Mouse (Mus musculus) G1E-ER4 (cell line): ENCODE measurements around the gene Ninl. TPM values are rescaled to one million over a fixed set of nuclear protein-coding genes. Genes with fewer than 3 reads are reported as not detected.

Experiments used
- GATA1 ChIP-seq: IDR thresholded peaks from one replicate; pipeline ENCODE4 v1.8.0; 2012; ENCODE audit warnings: low read length, inconsistent platforms
- polyA plus RNA-seq: library from polyadenylated mRNA; stranded (reverse); fragments of >175 nt; gene quantifications from 2 replicates; pipeline ENCODE4 v1.2.3, GENCODE M21; 2012

Gene Ninl
- polyA plus RNA-seq, 1 experiment = 9.6 TPM

DNA sequence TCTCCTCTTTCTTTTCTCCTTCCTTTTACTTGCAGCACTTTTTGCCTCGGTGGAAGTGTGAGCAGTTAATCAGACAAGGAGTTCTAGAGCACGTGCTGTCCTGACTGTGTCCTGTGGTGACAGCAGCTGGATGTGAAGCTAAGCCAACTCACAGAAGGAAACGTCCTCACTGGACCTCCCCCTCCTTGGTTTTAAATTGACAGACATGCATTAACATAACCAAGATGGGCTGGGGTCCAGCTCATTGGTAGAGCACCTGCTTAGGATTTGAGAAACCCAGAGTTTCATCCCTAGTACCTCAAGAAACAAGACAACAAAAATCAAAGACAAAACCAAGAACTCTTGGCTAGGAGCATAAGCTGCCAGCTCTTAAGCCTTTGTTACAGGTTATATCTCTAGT lies 108.4 kb downstream of the Ninl start:
- no peak for TF ChIP-seq GATA1

DNA sequence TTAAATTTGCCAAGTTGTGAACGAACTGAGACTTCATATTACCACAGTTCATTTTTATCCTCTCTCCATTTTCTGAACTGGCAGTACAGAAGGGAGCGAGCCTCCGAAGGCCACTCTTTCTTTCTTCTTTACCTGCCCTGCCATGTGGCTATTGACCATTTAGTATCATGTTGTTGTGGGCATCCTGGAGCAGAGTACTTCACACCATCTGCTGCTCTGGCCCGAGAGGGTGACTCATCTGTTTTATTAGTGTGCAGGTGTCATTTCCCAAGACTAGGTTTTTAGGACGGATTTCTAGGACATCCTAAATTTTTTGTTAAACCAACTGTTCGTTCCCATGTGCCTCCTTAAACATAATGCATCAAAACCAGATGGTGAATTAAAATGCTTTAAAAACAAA lies 110.0 kb downstream of the Ninl start:
- no peak for TF ChIP-seq GATA1

DNA sequence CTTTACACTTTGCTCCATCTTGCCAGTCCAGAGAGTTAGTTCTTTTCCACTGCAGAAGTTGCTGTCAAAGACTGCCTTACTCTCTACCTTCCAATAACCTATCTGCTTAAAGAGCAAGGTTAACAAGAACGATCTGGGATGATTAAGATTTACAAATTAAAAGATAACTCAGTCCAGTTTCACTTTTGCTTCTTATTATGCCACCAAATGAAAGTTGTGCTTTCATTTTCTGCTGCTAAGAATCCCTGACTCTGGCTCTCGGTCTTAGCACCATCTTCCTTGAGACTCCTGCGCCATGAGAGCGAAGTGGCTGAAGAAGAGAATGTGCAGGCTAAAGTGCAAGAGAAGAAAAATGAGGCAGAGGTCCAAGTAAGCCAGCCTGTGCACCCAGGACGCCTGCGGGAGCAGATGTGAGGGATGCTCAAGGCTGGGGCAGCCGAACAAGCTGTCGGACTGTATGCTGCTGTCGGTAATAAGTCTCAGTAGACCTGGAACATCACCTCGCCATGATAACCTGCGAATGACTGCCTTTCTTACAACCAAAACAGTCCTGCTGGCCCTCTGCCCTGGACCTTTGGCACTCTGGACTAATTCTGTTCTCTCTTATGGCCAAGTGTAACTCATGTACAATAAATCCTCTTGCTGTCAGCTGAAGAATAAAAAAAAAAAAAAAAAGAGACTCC lies 112.0 kb downstream of the Ninl start:
- no peak for TF ChIP-seq GATA1

DNA sequence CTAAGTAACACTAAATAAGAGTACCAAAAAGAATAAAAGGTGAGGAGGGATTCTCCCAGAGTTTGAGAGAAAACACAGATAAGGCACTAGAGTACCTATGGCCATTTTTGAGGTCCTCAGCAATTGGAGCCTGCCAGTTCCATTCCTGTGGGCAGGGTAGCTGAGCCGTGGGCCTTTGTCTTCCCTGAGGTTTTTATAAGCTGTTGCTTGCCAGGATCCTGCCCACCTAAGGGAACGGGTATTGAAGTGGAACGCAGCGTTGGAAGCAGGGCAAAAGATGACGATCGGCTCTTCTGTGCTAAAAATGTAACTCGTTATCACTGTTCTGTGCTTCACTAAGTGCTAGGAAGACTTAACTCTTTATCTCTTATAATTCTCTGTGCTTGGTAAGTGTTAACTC lies 115.7 kb downstream of the Ninl start:
- no peak for TF ChIP-seq GATA1

DNA sequence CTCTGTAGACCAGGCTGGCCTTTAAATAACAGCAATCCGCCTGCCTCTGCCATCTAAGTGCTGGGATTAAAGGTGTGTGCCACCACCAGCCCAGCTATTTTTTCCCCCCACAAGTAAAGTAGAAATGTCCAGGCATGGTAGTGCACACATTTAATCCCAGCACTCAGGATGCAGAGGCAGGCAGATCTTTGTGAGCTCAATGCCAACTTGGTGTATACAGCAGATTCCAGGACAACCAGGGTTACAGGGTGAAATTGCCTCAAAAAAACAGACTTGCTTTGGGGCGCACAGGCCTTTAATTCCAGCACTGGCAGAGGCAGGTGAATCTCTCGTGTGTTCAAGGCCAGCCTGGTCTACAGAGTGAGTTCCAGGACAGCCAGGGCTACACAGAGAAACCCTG lies 116.2 kb downstream of the Ninl start:
- no peak for TF ChIP-seq GATA1

DNA sequence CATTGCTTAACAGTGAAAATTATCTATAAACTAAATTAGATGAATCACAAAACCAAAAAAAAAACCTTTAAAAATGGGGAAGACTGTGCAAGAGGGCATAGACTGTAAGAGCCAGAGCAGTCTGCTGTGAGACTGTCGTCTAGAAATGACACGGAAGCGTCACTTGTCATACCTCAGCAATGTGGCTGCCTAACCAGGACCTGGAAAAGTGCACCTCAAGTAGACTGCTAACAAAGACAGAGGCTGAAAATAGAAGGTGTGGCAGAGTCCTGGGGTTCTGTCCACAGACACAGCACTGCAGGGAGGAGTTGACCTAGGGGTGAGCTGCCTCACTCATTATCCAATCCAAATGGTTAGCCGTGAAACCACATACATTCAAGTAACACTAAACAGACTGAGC lies 117.0 kb downstream of the Ninl start:
- TF ChIP-seq GATA1 = no peak

DNA sequence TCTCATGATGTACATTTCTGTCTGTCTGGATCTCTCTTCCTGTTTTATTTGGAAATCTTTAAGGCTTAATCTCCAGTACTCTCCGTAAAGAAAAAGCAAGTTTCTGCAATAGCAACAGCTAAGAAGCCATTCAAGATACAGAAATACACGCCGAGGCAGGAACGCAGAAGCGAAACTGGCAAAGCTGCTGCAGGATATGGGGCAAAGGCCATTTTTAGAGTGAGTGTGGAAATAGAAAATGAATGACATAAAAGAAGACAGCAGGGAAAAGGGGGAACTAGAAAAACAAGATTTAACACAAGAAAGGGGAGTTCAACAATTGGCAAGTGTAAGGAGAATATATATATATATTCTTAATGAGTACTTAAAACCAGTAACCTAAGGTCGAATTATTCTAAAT lies 117.5 kb downstream of the Ninl start:
- no peak for TF ChIP-seq GATA1

DNA sequence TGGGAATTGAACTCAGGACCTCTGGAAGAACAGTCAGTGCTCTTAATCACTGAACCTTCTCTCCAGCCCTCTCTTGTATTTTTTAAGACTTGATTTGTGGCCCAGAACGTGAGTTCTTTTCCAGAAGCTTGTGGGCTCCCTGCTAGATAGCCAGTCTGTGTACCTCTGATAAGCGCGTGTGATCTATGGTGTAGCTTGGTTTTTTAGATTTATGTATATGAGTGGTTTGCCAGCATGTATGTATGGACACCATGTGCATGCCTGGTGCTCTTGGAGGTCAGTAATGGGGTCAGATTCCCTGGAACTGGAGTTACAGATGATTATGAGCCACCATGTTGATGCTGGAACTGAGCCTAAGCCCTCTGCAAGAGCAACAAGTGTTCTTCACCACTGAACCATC lies 118.6 kb downstream of the Ninl start:
- no peak for TF ChIP-seq GATA1

DNA sequence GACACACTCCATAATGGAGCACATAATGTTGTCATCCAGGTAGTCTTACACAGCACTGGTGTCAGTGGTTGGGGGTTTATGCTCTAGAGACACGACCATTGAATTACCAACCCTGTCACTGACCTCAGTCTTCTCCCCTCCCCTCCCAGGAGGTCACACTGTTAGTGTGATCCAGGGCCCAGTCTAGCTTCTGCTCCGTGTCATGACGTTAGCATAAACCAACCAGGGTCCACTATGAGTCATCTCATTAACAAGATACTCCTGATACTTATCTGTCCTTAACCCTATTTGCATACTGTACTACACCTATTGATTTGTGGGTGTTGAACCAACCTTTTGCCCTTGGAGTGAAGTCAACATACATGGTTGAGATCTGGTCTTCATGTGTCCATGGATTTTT lies 120.5 kb downstream of the Ninl start:
- TF ChIP-seq GATA1 = no peak

DNA sequence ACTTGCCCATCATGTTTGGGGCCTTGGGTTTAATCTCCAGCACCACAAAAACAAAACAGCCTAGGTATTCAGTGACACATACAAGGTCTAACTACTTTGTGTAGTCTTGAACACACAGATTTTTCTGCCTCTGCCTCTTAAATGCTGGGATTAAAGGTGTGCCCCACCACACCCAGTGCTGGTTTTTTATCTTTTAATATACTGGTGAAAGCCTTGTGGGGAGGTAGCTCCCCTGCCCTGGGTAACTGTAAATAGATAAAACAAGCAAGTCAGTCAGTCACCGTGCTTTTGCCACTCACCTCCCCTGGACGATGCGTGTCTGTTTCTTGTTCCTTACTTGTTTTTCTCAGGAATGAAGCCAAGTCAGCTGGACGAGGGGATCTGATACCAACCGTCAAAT lies 123.4 kb downstream of the Ninl start:
- no peak for TF ChIP-seq GATA1

DNA sequence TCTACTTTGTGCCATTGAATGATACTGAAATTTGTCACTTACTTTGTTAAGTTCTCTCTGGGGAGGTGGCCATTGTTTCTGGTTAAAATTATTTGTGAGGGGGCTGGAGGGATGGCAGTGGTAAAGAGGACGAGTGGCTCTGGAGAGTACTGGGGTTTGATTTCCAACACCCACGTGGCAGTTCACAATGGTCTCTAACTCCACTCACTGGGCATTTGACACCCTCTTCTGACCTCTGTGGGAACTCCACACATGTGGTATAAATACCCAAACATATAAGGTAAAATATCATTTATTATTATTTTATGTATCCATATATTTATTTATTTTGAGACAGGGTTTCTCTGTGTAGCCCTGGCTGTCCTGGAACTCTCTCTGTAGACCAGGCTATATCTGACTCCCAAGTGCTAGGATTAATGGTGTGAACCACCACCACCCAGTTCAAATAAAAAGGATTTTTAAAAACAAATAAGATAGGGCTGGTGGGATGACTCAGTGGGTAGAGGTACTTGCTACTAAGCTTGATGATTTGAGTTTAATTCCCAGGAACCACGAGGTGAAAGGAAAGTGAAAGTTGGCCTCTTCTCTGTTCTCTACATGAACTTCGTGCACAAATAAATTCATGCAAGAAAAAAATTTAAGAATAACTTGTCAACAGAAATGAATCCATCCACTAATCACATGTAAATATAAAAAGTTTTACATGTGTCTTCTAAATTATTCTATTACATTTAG lies 124.2 kb downstream of the Ninl start:
- TF ChIP-seq GATA1 = no peak

DNA sequence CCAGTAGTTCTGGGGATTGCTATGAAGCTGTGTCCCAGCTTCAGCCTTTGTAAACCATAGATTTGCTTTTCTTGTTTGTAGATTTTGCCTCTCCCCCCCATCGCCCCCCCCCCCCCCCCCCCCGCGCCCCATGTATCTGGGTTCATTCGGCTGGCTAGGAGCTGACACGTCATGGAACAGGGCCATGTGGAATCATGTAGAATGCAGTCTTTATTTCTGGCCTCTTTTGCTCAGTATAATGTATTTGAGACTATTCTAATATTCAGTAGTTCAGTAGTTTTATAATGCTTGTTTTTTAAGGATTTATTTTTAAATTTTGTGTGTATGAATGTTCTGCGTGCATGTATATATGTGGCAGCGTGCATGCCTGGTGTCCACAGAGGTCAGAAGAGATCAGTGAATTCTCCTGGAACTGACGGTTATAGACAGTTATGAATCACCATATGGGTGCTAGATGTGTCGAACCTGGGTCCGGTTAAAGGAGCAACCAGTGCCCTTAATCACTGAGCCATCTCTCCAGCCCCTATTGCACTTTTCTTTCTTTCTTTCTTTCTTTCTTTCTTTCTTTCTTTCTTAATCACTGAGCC lies 128.8 kb downstream of the Ninl start:
- no peak for TF ChIP-seq GATA1

DNA sequence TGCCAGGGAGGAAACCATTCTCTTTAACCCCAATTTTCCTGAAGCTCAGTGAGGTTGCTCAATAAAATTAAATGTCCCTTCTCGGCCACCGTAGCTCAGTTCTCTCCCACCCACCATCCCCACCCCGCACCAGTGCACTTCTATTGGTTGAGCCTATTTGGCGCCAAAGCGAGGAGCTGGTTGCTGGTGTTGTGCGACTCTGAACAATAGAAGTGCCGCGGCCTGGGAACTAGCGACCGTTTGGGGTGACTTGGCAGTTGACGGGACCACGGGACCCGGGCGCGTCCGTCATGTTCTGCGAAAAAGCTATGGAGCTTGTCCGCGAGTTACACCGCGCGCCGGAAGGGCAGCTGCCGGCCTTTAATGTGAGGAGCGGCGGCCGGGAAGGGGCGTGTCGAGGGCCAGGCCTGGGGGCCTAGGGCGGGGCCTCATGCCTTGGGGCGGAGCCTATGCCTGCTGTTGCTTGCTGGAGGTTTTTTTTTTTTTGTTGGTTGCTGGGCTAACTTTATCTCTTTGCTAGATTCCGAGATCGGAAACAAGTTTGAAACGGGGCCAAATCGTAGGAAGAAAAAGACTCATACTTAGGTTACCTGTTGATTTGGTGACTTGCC lies 129.6 kb downstream of the Ninl start:
- no peak for TF ChIP-seq GATA1

DNA sequence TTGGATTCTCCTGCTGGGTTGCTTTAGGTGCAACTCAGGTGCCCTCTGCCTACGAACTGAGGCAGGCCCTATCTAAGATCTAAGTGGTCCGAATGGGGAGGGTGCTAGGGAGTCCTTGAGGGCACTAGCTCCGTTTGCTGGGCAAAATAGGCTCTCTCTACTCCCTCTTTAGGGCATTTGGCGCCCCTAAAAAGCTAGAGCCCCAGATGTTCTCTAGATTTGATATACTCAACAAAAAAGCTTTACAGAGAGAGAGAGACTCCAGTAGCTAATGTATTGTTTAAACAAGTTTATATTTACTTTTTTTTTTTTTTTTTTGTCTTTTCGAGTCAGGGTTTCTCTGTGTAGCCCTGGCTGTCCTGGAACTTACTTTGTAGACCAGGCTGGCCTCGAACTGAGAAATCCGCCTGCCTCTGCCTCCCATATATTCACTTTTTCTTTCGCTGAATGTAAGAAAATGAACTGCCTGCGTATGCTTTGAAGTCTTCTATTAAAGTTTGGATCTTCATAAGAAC lies 134.2 kb downstream of the Ninl start, which contains the start of gene Gins1:
Gins1 (plus strand) TSS at position 465 of the 515 bp plus-strand sequence.
- no peak for TF ChIP-seq GATA1

DNA sequence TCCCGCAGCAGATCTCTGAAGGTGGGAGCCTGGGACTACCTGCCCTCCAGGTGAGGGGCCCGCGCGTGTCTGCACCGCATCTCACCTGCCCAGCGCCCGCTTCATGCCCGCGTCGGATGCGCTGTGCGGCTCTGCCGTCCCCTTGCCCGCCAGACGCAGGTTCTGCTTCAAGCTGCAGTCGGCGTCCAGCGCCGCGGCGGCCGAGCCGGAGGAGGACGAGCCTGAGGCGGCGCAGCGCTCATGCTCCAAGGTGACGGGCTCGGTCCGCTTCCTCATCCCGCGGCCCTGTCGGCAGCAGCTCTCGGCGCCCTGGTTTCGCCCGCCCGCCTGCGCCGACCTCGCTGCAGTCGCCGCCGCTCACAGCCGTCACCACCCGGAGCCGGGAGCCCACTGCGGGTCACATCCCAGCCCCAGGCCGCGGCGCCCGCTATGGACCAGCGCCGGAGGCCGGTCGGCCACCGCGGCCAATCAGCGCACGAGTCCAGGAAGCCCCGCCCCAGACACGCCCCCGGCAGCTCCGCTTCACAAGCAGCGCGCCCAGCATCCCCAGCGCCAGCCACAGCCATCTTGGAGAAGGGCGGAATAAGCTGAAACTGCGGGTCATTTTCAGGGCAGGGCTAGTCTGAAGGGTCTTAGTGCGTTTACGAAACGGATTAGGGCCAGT lies 134.8 kb downstream of the Ninl start, which contains the start of gene Abhd12:
Abhd12 (minus strand) TSS at position 470 of the 664 bp plus-strand sequence.
- no peak for TF ChIP-seq GATA1
